Mouse (Mus musculus): ENCODE measurements around the gene Fam163b.

The Fam163b gene

GRCm38 (mm10) chr2:27087581-27087980 lies 54.7 kb downstream of the Fam163b start:
- DNase-seq (ENCODE audit: low read depth, low spot score), result no peak

- DNase-seq (ENCODE audit: low read depth, low spot score), result no peak
Measured at GRCm38 (mm10) chr2:27086483-27087010, 55.7 kb downstream of the Fam163b start.

- DNase-seq (ENCODE audit: low read depth, low spot score), result no peak
Measured at GRCm38 (mm10) chr2:27085801-27086200, 56.5 kb downstream of the Fam163b start.

GRCm38 (mm10) chr2:27084963-27085362 lies 57.3 kb downstream of the Fam163b start:
- peak; percentile 36 for DNase-seq (ENCODE audit: low read depth, low spot score)

GRCm38 (mm10) chr2:27083761-27084475 lies 58.4 kb downstream of the Fam163b start:
- no peak for DNase-seq (ENCODE audit: low read depth, low spot score)

GRCm38 (mm10) chr2:27079649-27080048 lies 62.6 kb downstream of the Fam163b start:
- no peak for DNase-seq (ENCODE audit: low read depth, low spot score)

GRCm38 (mm10) chr2:27079152-27079584 lies 63.1 kb downstream of the Fam163b start, which contains the start of gene Adamtsl2:
Gene Adamtsl2 (plus strand): TSS chr2:27079379.
- peak; percentile 54 for DNase-seq (ENCODE audit: low read depth, low spot score)

- no peak for DNase-seq (ENCODE audit: low read depth, low spot score)
Measured at GRCm38 (mm10) chr2:27078312-27078711, 64.0 kb downstream of the Fam163b start.

- DNase-seq (ENCODE audit: low read depth, low spot score), result peak; percentile 35
Measured at GRCm38 (mm10) chr2:27077655-27078244, 64.5 kb downstream of the Fam163b start.

- peak; percentile 44 for DNase-seq (ENCODE audit: low read depth, low spot score)
Measured at GRCm38 (mm10) chr2:27075485-27075884, 66.8 kb downstream of the Fam163b start.

- no peak for DNase-seq (ENCODE audit: low read depth, low spot score)
Measured at GRCm38 (mm10) chr2:27074804-27075203, 67.5 kb downstream of the Fam163b start.

GRCm38 (mm10) chr2:27073407-27073806 lies 68.9 kb downstream of the Fam163b start:
- DNase-seq (ENCODE audit: low read depth, low spot score), result no peak

GRCm38 (mm10) chr2:27071978-27072377 lies 70.3 kb downstream of the Fam163b start, which contains the start of gene Mymk:
Gene Mymk (minus strand): TSS chr2:27072179.
- no peak for DNase-seq (ENCODE audit: low read depth, low spot score)

GRCm38 (mm10) chr2:27071137-27071536 lies 71.2 kb downstream of the Fam163b start:
- DNase-seq (ENCODE audit: low read depth, low spot score), result peak; percentile 93

- peak; percentile 52 for DNase-seq (ENCODE audit: low read depth, low spot score)
Measured at GRCm38 (mm10) chr2:27070247-27070813, 72.0 kb downstream of the Fam163b start.

- DNase-seq (ENCODE audit: low read depth, low spot score), result no peak
Measured at GRCm38 (mm10) chr2:27069646-27070045, 72.6 kb downstream of the Fam163b start.

- DNase-seq (ENCODE audit: low read depth, low spot score), result no peak
Measured at GRCm38 (mm10) chr2:27067996-27068395, 74.3 kb downstream of the Fam163b start.

- no peak for DNase-seq (ENCODE audit: low read depth, low spot score)
Measured at GRCm38 (mm10) chr2:27067124-27067523, 75.2 kb downstream of the Fam163b start.

Measured in brain, adult 2 months (tissue).